Mouse (Mus musculus): ENCODE measurements around the gene Zfp664. TPM values are rescaled to one million over a fixed set of nuclear protein-coding genes. Genes with fewer than 3 reads are reported as not detected.

Gene Zfp664
- polyA plus RNA-seq, 1 experiment from 2014 or later = 91.1 TPM

- no peak for ATAC-seq (ENCODE audit: low read depth)
- no peaks in the 10 kb centered on the region; the same call in 1 of the 2 replicates for H3K4me1 ChIP-seq (replicated peaks; ENCODE audit: control insufficient read depth, insufficient read depth, low read length)
- H3K9ac ChIP-seq (ENCODE audit: low read length) = no peak overlapping the region
- no peaks in the 10 kb centered on the region for H3K27me3 ChIP-seq (ENCODE audit: control insufficient read depth, insufficient read depth, low read depth, low read length)
- no peak overlapping the region for H3K4me2 ChIP-seq (ENCODE audit: low read depth, low read length)
- no peak overlapping the region for H3K4me3 ChIP-seq (ENCODE audit: low read length)
- WGBS = 90% methylated on average over 8 of the region's 8 CpGs
- H3K36me3 ChIP-seq (ENCODE audit: control insufficient read depth, insufficient read depth, low read length) = peaks cover 26% of the 10 kb centered on the region
- H3K27ac ChIP-seq (ENCODE audit: low read length) = no peak overlapping the region
- H3K9me3 ChIP-seq (ENCODE audit: control insufficient read depth, low read length) = no peaks in the 10 kb centered on the region
Measured at GRCm38 (mm10) chr5:124888661-124889060, 26.2 kb downstream of the Zfp664 start.

GRCm38 (mm10) chr5:124891921-124892370, 29.5 kb downstream of the Zfp664 start:
- no peaks in the 10 kb centered on the region; the same call in 1 of the 2 replicates for H3K4me1 ChIP-seq (replicated peaks; ENCODE audit: control insufficient read depth, insufficient read depth, low read length)
- 22% methylated on average over 3 of the region's 3 CpGs for WGBS
- no peak overlapping the region for H3K4me3 ChIP-seq (ENCODE audit: low read length)
- H3K27ac ChIP-seq (ENCODE audit: low read length) = no peak overlapping the region
- H3K9ac ChIP-seq (ENCODE audit: low read length) = no peak overlapping the region
- no peak overlapping the region for H3K4me2 ChIP-seq (ENCODE audit: low read depth, low read length)
- no peak for ATAC-seq (ENCODE audit: low read depth)
- peaks cover 5% of the 10 kb centered on the region for H3K36me3 ChIP-seq (ENCODE audit: control insufficient read depth, insufficient read depth, low read length)
- no peaks in the 10 kb centered on the region for H3K9me3 ChIP-seq (ENCODE audit: control insufficient read depth, low read length)
- H3K27me3 ChIP-seq (ENCODE audit: control insufficient read depth, insufficient read depth, low read depth, low read length) = no peaks in the 10 kb centered on the region

- no peak overlapping the region for H3K4me3 ChIP-seq (ENCODE audit: low read length)
- H3K9ac ChIP-seq (ENCODE audit: low read length) = no peak overlapping the region
- no peaks in the 10 kb centered on the region for H3K36me3 ChIP-seq (ENCODE audit: control insufficient read depth, insufficient read depth, low read length)
- H3K4me2 ChIP-seq (ENCODE audit: low read depth, low read length) = no peak overlapping the region
- peaks cover 5% of the 10 kb centered on the region for H3K4me1 ChIP-seq (replicated peaks; ENCODE audit: control insufficient read depth, insufficient read depth, low read length)
- 26% methylated on average over 7 of the region's 8 CpGs for WGBS
- 0 out of 2 replicates have a peak, but pooled peaks have one; percentile 21 for ATAC-seq (ENCODE audit: low read depth)
- no peak overlapping the region for H3K27ac ChIP-seq (ENCODE audit: low read length)
- no peaks in the 10 kb centered on the region for H3K9me3 ChIP-seq (ENCODE audit: control insufficient read depth, low read length)
- H3K27me3 ChIP-seq (ENCODE audit: control insufficient read depth, insufficient read depth, low read depth, low read length) = no peaks in the 10 kb centered on the region
Measured at GRCm38 (mm10) chr5:124896135-124896534, 33.6 kb downstream of the Zfp664 start.

GRCm38 (mm10) chr5:124899945-124900631, 37.6 kb downstream of the Zfp664 start:
- ATAC-seq (ENCODE audit: low read depth) = peak; percentile 63
- no peak overlapping the region for H3K27ac ChIP-seq (ENCODE audit: low read length)
- 14% methylated on average over 20 of the region's 20 CpGs for WGBS

GRCm38 (mm10) chr5:124900738-124901490, 38.4 kb downstream of the Zfp664 start:
- H3K36me3 ChIP-seq (ENCODE audit: control insufficient read depth, insufficient read depth, low read length) = no peaks in the 10 kb centered on the region
- WGBS = 50% methylated on average over 19 of the region's 19 CpGs
- H3K4me2 ChIP-seq (ENCODE audit: low read depth, low read length) = no peak overlapping the region

More at GRCm38 (mm10) chr5:124899945-124900631, 37.6 kb downstream of the Zfp664 start:
- peaks cover 5% of the 10 kb centered on the region for H3K4me1 ChIP-seq (replicated peaks; ENCODE audit: control insufficient read depth, insufficient read depth, low read length)
- peak overlapping the region; percentile 25; the same call in 1 of the 2 replicates for H3K9ac ChIP-seq (ENCODE audit: low read length)
- no peaks in the 10 kb centered on the region for H3K9me3 ChIP-seq (ENCODE audit: control insufficient read depth, low read length)
- no peaks in the 10 kb centered on the region for H3K36me3 ChIP-seq (ENCODE audit: control insufficient read depth, insufficient read depth, low read length)
- H3K4me3 ChIP-seq (ENCODE audit: low read length) = peak overlapping the region; percentile 40
- peak overlapping the region; percentile 65 for H3K4me2 ChIP-seq (ENCODE audit: low read depth, low read length)
- no peaks in the 10 kb centered on the region for H3K27me3 ChIP-seq (ENCODE audit: control insufficient read depth, insufficient read depth, low read depth, low read length)

GRCm38 (mm10) chr5:124901675-124902074, 39.2 kb downstream of the Zfp664 start:
- no peaks in the 10 kb centered on the region for H3K36me3 ChIP-seq (ENCODE audit: control insufficient read depth, insufficient read depth, low read length)
- no peak overlapping the region for H3K4me3 ChIP-seq (ENCODE audit: low read length)
- no peak overlapping the region for H3K9ac ChIP-seq (ENCODE audit: low read length)
- no peak overlapping the region for H3K27ac ChIP-seq (ENCODE audit: low read length)
- no peak for ATAC-seq (ENCODE audit: low read depth)
- no peaks in the 10 kb centered on the region for H3K9me3 ChIP-seq (ENCODE audit: control insufficient read depth, low read length)
- no peak overlapping the region for H3K4me2 ChIP-seq (ENCODE audit: low read depth, low read length)
- H3K4me1 ChIP-seq (replicated peaks; ENCODE audit: control insufficient read depth, insufficient read depth, low read length) = peaks cover 5% of the 10 kb centered on the region
- 80% methylated on average over 6 of the region's 6 CpGs for WGBS
- H3K27me3 ChIP-seq (ENCODE audit: control insufficient read depth, insufficient read depth, low read depth, low read length) = no peaks in the 10 kb centered on the region

More at GRCm38 (mm10) chr5:124900738-124901490, 38.4 kb downstream of the Zfp664 start:
- no peaks in the 10 kb centered on the region for H3K27me3 ChIP-seq (ENCODE audit: control insufficient read depth, insufficient read depth, low read depth, low read length)
- no peak overlapping the region for H3K9ac ChIP-seq (ENCODE audit: low read length)
- no peaks in the 10 kb centered on the region for H3K9me3 ChIP-seq (ENCODE audit: control insufficient read depth, low read length)
- no peak overlapping the region for H3K27ac ChIP-seq (ENCODE audit: low read length)
- ATAC-seq (ENCODE audit: low read depth) = no peak
- no peak overlapping the region for H3K4me3 ChIP-seq (ENCODE audit: low read length)
- H3K4me1 ChIP-seq (replicated peaks; ENCODE audit: control insufficient read depth, insufficient read depth, low read length) = peaks cover 5% of the 10 kb centered on the region

GRCm38 (mm10) chr5:124902195-124902594, 39.7 kb downstream of the Zfp664 start:
- H3K4me2 ChIP-seq (ENCODE audit: low read depth, low read length) = no peak overlapping the region
- no peaks in the 10 kb centered on the region for H3K27me3 ChIP-seq (ENCODE audit: control insufficient read depth, insufficient read depth, low read depth, low read length)
- ATAC-seq (ENCODE audit: low read depth) = no peak
- H3K9ac ChIP-seq (ENCODE audit: low read length) = no peak overlapping the region
- no peak overlapping the region for H3K4me3 ChIP-seq (ENCODE audit: low read length)
- H3K9me3 ChIP-seq (ENCODE audit: control insufficient read depth, low read length) = no peaks in the 10 kb centered on the region
- H3K36me3 ChIP-seq (ENCODE audit: control insufficient read depth, insufficient read depth, low read length) = no peaks in the 10 kb centered on the region
- H3K27ac ChIP-seq (ENCODE audit: low read length) = no peak overlapping the region
- 81% methylated on average over 10 of the region's 10 CpGs for WGBS
- peaks cover 5% of the 10 kb centered on the region for H3K4me1 ChIP-seq (replicated peaks; ENCODE audit: control insufficient read depth, insufficient read depth, low read length)

GRCm38 (mm10) chr5:124903852-124904251, 41.4 kb downstream of the Zfp664 start:
- Histone ChIP-seq H3K27ac (ENCODE audit: low read length) (no peak overlapping the region), H3K36me3 (ENCODE audit: control insufficient read depth, insufficient read depth, low read length) (no peaks in the 10 kb centered on the region), H3K9me3 (ENCODE audit: control insufficient read depth, low read length) (no peaks in the 10 kb centered on the region), H3K4me3 (ENCODE audit: low read length) (no peak overlapping the region), H3K27me3 (ENCODE audit: control insufficient read depth, insufficient read depth, low read depth, low read length) (no peaks in the 10 kb centered on the region), H3K4me2 (ENCODE audit: low read depth, low read length) (no peak overlapping the region), H3K4me1 (replicated peaks; ENCODE audit: control insufficient read depth, insufficient read depth, low read length) (peaks cover 5% of the 10 kb centered on the region), H3K9ac (ENCODE audit: low read length) (no peak overlapping the region)
- whole genome bisulfite sequencing = 79% methylated on average over 4 of the region's 4 CpGs
- ATAC-seq (ENCODE audit: low read depth) = no peak

GRCm38 (mm10) chr5:124906890-124907289, 44.4 kb downstream of the Zfp664 start:
- H3K4me1 ChIP-seq (replicated peaks; ENCODE audit: control insufficient read depth, insufficient read depth, low read length) = no peaks in the 10 kb centered on the region
- no peak overlapping the region for H3K4me3 ChIP-seq (ENCODE audit: low read length)
- no peak overlapping the region for H3K9ac ChIP-seq (ENCODE audit: low read length)
- H3K4me2 ChIP-seq (ENCODE audit: low read depth, low read length) = no peak overlapping the region
- H3K9me3 ChIP-seq (ENCODE audit: control insufficient read depth, low read length) = no peaks in the 10 kb centered on the region
- no peak for ATAC-seq (ENCODE audit: low read depth)
- 47% methylated on average over 13 of the region's 13 CpGs for WGBS
- H3K27me3 ChIP-seq (ENCODE audit: control insufficient read depth, insufficient read depth, low read depth, low read length) = no peaks in the 10 kb centered on the region
- H3K27ac ChIP-seq (ENCODE audit: low read length) = no peak overlapping the region
- H3K36me3 ChIP-seq (ENCODE audit: control insufficient read depth, insufficient read depth, low read length) = no peaks in the 10 kb centered on the region

Data from lung, embryonic 16.5 days (tissue).